In the genomic region with DNA sequence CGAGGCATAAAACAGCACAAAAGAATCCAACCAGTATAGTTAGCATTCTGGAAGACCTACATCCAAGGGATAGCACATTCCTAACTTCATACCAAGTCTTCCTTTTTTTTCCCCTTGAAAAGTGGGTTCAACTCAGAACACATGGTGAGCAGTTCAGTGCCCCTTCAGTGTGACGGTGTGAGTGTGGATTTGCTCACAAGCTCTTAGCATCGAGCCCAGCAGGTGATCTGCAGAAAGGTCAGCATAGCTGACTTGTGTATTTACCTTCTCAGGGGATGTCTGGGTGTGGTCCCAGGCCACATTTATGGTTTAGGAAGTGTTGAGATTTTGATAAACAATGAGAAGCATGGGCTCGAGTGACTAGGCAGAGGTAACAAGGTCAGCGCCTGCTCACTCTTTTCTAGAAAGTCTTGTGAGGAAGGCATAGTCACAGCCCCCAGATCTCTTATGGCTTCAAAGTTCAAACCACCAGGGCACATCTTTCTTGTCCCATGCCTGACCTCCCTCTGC, we compare ENCODE assay signal across 9 mouse cellular contexts. TPM values are rescaled to one million over a fixed set of nuclear protein-coding genes. Genes with fewer than 3 reads are reported as not detected.
DNase-seq lines count a peak whose midpoint lies in the region; ATAC-seq and TF ChIP-seq lines count a peak whose summit lies in the region.
"Had no signal": no experiment of that assay in that cellular context is flagged by ENCODE, and none has a peak within 500 bp of the region (broad histone marks: within the 10 kb centered on the region; RNA-seq: fewer than 3 reads in every experiment).

No protein-coding gene starts in this region.

- peaks cover 6% of the 10 kb centered on the region; the same call in 1 of the 2 replicates for H3K36me3 ChIP-seq in heart, adult 2 months (ENCODE audit: control insufficient read depth, insufficient read depth, low read length)
- H3K36me3 ChIP-seq in hindbrain, embryonic 11.5 days (ENCODE audit: control insufficient read depth, insufficient read depth, low read length), result no peaks in the 10 kb centered on the region
- peaks cover 4% of the 10 kb centered on the region for H3K36me3 ChIP-seq in midbrain, embryonic 13.5 days
- H3K36me3 ChIP-seq: liver, embryonic 15.5 days had no signal

- H3K9me3 ChIP-seq in hindbrain, embryonic 11.5 days (ENCODE audit: control insufficient read depth, low read length), result no peaks in the 10 kb centered on the region
- H3K9me3 ChIP-seq in midbrain, embryonic 13.5 days, result no peaks in the 10 kb centered on the region
- H3K9me3 ChIP-seq: liver, embryonic 15.5 days had no signal

- ATAC-seq in Patski, result peak; percentile 26
- no peak for ATAC-seq in hindbrain, embryonic 11.5 days (ENCODE audit: low FRiP score)
- no peak for ATAC-seq in midbrain, embryonic 13.5 days

- intact Hi-C loops in heart, adult 2 months (cut with DNase I), result loop anchor here (5.0 kb wide), 1 partner anchor 73 kb away; a partner anchor contains a TSS

- no peak for TF ChIP-seq EP300 in heart, adult 2 months (IDR thresholded peaks at IDR 0.05; ENCODE audit: insufficient read depth, low read depth, low read length)

- H3K27ac ChIP-seq in heart, adult 2 months, result peak overlapping the region; percentile 55
- H3K27ac ChIP-seq in hindbrain, embryonic 11.5 days (ENCODE audit: low read depth, low read length), result peak overlapping the region; percentile 55
- H3K27ac ChIP-seq in midbrain, embryonic 13.5 days, result peak overlapping the region; percentile 94
- H3K27ac ChIP-seq: liver, embryonic 15.5 days had no signal

- H3K79me2 ChIP-seq in heart, adult 2 months (replicated peaks; ENCODE audit: control insufficient read depth, insufficient read depth, low read length), result no peaks in the 10 kb centered on the region

- no peak for DNase-seq in heart, adult 2 months
- DNase-seq in heart, adult 9 months (ENCODE audit: low spot score in 2 of 2), result no peak
- no peak for DNase-seq in Patski (ENCODE audit: low read depth, low spot score)
- no peak for DNase-seq in hindbrain, embryonic 11.5 days (ENCODE audit: low spot score)
- DNase-seq in adipocyte (ENCODE audit: low spot score), result no peak
- no peak for DNase-seq in right cerebral cortex, postnatal 14 days
- DNase-seq in frontal cortex, postnatal 36 days (ENCODE audit: low spot score in 2 of 2), result no peak

- H3K4me2 ChIP-seq in hindbrain, embryonic 11.5 days (replicated peaks; ENCODE audit: low read depth, low read length), result no peak overlapping the region
- H3K4me2 ChIP-seq in midbrain, embryonic 13.5 days (replicated peaks), result peak overlapping the region; percentile 14; the same call in 1 of the 2 replicates
- H3K4me2 ChIP-seq: liver, embryonic 15.5 days had no signal

- no peak overlapping the region for H3K4me3 ChIP-seq in heart, adult 2 months
- no peak overlapping the region for H3K4me3 ChIP-seq in hindbrain, embryonic 11.5 days (ENCODE audit: low read depth, low read length)
- no peak overlapping the region for H3K4me3 ChIP-seq in midbrain, embryonic 13.5 days (replicated peaks)
- H3K4me3 ChIP-seq: liver, embryonic 15.5 days had no signal

- H3K9ac ChIP-seq in heart, adult 2 months (ENCODE audit: low read depth, low read length), result no peak overlapping the region
- H3K9ac ChIP-seq in hindbrain, embryonic 11.5 days (ENCODE audit: low read depth, low read length), result no peak overlapping the region
- peak overlapping the region; percentile 42 for H3K9ac ChIP-seq in midbrain, embryonic 13.5 days (replicated peaks)
- H3K9ac ChIP-seq: liver, embryonic 15.5 days had no signal

- peaks cover 14% of the 10 kb centered on the region for H3K4me1 ChIP-seq in heart, adult 2 months (ENCODE audit: control insufficient read depth, insufficient read depth, low read length)
- H3K4me1 ChIP-seq in hindbrain, embryonic 11.5 days (replicated peaks; ENCODE audit: control insufficient read depth, insufficient read depth, low read length), result peaks cover 18% of the 10 kb centered on the region
- H3K4me1 ChIP-seq in midbrain, embryonic 13.5 days (replicated peaks), result peaks cover 39% of the 10 kb centered on the region
- H3K4me1 ChIP-seq: liver, embryonic 15.5 days had no signal

- CTCF ChIA-PET in Patski (lab: Charles Lee), result interaction anchor here (1.8 kb wide), 1 partner anchor 19 kb away, joined by 5 read pairs; no protein-coding TSS in a partner anchor

- in situ Hi-C loops in Patski (cut with MboI; ENCODE audit: low pct_unique_long_range_greater_than_20kb), result no loop called here

- no peak for TF ChIP-seq POLR2A in heart, adult 2 months (IDR thresholded peaks at IDR 0.05; ENCODE audit: insufficient read depth, low read depth, low read length)

- WGBS in heart, adult 2 months, result 43% methylated on average over 5 of the region's 5 CpGs
- WGBS in hindbrain, embryonic 11.5 days, result 28% methylated on average over 5 of the region's 5 CpGs
- WGBS in midbrain, embryonic 13.5 days, result 28% methylated on average over 5 of the region's 5 CpGs

- H3K27me3 ChIP-seq in heart, adult 2 months (ENCODE audit: control insufficient read depth, insufficient read depth, low read length), result no peaks in the 10 kb centered on the region
- no peaks in the 10 kb centered on the region for H3K27me3 ChIP-seq in Patski
- H3K27me3 ChIP-seq in hindbrain, embryonic 11.5 days (ENCODE audit: control insufficient read depth, insufficient read depth, low read length), result no peaks in the 10 kb centered on the region
- H3K27me3 ChIP-seq in midbrain, embryonic 13.5 days, result no peaks in the 10 kb centered on the region
- H3K27me3 ChIP-seq: liver, embryonic 15.5 days had no signal

- POLR2A ChIA-PET in Patski (lab: Charles Lee), result interaction anchor here (0.7 kb wide), 1 partner anchor 14 kb away, joined by 3 read pairs; no protein-coding TSS in a partner anchor

- no peak for TF ChIP-seq CTCF in heart, adult 2 months (IDR thresholded peaks at IDR 0.05)
- TF ChIP-seq CTCF in Patski (IDR thresholded peaks at IDR 0.05), result no peak

RNA-seq across cellular contexts. Expression of a gene that starts 46.2 kb away (rescaled TPM):
- total RNA-seq in heart, adult 2 months (2021), result 1 to 10 TPM; 5.0 to 6.5 TPM
- 7.1 and 7.8 TPM in 2 replicates for polyA plus RNA-seq in heart, adult 2 months (2012; rRNA removed)
- 16.6 TPM for polyA plus RNA-seq in Patski (2021)
- polyA plus RNA-seq in hindbrain, embryonic 11.5 days (2014; fragmentation: Nextera tagmentation; extraction: Ambion mirVana), result 5.6 and 7.2 TPM in 2 replicates
- 4.1 and 5.9 TPM in 2 replicates for polyA plus RNA-seq in midbrain, embryonic 13.5 days (2015; fragmentation: Nextera tagmentation; extraction: Ambion mirVana)
